Mouse (Mus musculus) lung, postnatal 0 days (tissue): ENCODE results near the gene Gm17364.

ENCODE experiments used
- CTCF ChIP-seq: IDR thresholded peaks from 2 replicates; pipeline ENCODE4 v1.5.1; 2016; ENCODE audit warnings: antibody characterized with exemption, mild to moderate bottlenecking
- EP300 ChIP-seq: IDR thresholded peaks from 2 replicates; pipeline ENCODE4 v1.6.1; 2016; ENCODE audit warnings: antibody characterized with exemption, mild to moderate bottlenecking, control low read depth

DNA sequence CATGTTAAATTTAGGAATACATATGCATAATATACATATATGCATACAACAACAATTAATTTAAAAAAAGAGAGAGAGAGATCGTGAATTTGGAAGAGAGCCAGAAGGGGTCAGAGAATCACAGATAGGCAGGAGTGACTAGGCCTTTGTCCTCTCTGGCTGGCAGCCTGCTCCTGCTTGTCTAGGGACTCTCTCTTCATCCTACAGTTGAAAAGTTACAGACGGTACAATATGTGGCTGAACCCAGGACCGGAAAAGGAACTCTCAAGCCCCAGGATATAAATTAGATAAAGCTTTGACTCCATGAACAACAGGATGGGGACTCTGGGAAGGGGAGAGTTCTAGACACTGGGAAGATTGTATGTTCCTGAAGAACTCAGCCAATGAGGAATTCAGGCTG is 12.5 kb upstream of the Gm17364 start:
- TF ChIP-seq CTCF (no peak), EP300 (no peak)
